Mouse (Mus musculus): Measurements from ENCODE around the gene Spsb2.
"Not testable (repeated sequence)": the region's sequence is repeated elsewhere in the genome, so short reads cannot be mapped to it uniquely, and the experiment has no call there.

Spsb2 gene

DNA sequence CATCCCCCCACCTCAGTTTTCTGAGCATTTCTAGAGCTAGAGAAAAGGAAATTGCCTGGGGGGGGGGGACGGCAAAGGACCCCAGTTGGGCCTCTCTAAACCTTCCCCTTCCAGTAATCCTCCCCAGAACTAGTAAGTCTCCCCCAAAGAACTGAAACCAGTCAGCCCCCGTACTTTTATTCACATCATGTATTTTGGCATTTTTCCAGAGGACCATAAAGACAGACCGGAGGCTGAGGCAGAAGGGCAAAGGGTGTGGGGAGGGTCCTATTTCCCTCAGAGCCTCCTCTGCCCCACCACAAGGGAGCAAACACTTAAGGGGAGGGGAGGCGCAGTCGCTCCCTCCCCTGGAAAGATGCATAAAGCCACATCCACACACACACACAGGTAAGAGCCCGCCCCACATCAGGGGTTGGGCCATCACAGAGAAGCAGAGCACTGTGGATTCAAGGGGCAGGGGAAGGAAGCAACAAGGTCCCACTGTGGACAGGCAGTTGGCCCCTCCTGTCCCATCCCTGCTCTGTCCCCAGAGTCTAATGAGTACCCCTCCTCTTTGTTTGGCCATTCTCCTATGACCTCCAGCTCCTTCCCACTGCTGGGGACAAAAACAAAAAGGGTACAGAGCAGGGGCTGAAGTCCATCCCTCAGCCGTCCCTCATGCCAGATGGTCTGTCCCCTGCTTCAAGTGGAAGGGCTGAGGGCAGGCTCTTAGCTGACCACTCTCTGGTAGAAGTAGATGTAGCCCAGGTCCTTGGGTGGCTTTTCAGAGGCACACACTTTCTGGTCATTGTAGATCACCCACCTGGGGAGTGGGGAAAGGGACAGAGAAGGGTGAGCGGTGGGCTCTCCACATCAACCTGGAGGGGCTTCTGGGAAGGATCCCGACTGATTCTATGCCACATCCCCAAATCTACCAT is 6.7 kb downstream of the Spsb2 start:
- no peak for ATAC-seq (ENCODE audit: insufficient number of reproducible peaks, low FRiP score, low TSS enrichment)

DNA sequence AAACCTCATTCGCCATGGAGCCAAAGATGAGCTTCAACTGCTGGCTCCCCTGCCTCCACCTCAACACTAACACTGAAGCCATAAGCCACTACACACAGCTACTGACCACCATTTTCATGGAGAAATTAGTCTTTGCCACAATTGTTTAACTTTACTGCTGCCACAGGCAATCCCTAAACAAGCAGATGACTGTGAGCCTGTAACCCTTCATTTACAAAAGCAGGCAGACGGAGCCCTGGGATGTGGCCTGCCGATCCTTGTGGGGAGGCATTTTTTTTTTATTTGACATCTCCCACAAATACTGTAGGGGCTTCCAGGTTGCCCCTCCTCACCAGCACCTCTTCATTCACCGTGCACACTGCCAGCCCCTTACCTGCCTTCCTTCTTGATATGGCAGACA is 8.2 kb downstream of the Spsb2 start:
- no peak for ATAC-seq (ENCODE audit: insufficient number of reproducible peaks, low FRiP score, low TSS enrichment)

DNA sequence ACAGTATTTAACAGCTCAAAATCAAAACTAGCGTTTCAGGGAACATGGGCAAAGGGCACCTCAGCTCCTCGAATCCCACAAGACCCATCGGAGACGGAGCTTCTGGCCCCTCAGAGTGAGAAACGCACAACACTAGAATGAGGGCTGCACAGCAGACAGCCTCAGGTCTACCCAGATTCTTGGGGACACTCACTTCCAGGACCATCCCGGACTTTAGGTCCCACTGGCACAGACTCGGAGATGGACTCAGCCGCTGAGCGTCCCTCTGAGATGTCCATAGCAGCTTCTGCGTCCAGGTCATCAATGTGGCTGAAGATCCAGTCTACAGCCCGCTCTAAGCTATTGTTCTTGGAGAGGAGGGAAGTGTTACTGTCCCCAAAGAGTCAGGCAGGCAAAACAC is 8.7 kb downstream of the Spsb2 start:
- no peak for ATAC-seq (ENCODE audit: insufficient number of reproducible peaks, low FRiP score, low TSS enrichment)

DNA sequence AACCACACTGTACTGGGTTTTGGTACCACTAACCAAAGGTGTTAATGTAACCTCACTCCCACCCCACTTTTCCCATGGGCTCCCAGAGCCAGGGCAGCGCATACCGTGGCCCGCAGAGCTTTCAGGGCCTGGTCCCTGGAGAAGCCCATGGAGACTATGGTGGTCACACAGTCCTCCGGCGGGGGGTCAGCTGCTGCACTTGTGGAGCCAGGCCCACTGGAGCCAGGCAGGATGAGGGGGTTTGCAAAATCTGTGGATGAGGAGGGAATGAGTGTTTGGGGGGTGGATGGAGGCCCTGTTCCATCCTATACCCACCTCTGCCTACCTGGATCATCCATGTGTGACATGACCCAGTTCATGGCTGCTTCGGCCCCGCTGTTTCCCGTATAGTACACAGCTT is 9.1 kb downstream of the Spsb2 start:
- ATAC-seq (ENCODE audit: insufficient number of reproducible peaks, low FRiP score, low TSS enrichment), result no peak

DNA sequence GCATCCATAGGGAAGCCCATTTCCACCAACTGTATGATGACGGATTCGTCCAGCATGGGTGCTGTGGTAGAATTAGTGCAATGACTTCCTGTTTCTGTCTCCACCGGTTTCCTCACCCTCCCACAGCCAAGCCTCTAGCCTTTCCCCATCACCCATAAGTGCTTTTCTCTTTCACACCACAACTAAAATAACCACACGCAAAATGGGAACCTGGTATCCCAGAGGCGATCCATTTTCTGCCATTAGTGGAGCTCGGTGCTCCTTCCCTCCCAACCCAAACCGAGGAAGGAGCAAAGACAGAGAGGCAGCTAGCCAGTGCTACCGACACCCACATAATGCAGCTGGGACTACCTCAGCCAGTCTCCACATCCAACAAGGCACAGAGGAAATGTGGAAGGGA is 9.5 kb downstream of the Spsb2 start:
- ATAC-seq (ENCODE audit: insufficient number of reproducible peaks, low FRiP score, low TSS enrichment), result no peak

DNA sequence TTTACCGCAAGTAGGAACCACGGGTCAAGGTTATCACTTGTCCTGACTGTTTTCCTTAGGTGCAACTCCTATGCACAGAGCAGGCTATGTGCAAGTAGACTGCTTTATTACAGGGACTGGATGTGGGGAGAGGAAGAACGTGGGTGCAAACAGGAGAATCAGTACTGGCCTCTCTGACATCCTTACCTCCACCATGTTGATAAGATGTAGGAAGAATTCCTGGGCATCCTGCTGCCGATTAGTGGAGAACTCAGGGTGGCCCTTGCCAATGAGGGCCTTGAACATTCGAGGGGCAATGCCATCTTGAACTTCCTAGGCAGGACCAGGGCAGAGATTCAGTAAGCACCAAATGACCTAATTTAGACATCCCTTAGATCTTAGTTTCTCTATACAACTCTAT is 12.4 kb downstream of the Spsb2 start:
- no peak for ATAC-seq (ENCODE audit: insufficient number of reproducible peaks, low FRiP score, low TSS enrichment)

DNA sequence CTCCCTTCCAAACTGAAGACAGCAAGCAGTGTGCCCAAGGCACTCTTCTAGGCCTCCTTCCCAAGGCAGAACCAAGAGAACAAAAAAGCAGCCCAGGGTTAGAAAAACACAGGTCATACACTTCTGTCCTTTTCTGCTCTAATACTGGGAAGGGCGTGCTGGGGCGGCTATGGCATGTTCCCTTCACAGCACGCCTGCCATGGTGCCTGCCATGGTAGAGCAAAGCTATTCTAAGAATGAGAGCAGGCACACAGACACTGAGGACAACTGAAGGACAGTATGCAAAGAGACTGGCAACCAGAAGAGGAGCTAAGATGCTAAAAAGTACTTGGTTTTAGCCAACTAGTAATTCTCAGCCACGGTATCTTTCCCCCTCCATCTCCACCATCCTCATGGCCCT is 13.6 kb downstream of the Spsb2 start:
- no peak for ATAC-seq (ENCODE audit: insufficient number of reproducible peaks, low FRiP score, low TSS enrichment)

DNA sequence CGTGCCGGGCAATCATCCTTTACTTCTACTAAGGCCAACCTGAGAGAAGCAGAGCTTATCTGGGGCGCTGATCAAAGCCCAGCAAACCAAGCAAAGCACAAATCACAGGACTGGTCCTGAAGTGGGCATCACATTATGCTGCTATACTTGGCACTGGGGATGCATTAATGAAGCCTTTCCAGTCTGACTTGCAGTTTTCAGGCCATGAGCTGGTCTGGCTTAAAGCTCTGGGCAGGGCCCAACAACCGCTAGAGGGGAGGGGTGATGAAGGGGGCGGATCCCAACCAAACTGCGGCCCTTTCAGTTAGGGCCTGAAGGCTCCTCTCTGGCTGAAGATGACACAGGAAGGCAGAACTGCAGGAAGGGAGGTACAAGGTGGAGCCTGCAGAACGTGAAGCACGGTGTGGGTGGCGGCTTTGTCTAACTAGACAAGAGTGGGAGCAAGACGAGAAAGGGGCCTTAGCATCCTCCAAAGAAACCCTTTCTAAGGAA is 19.7 kb downstream of the Spsb2 start:
- no peak for ATAC-seq (ENCODE audit: insufficient number of reproducible peaks, low FRiP score, low TSS enrichment)

DNA sequence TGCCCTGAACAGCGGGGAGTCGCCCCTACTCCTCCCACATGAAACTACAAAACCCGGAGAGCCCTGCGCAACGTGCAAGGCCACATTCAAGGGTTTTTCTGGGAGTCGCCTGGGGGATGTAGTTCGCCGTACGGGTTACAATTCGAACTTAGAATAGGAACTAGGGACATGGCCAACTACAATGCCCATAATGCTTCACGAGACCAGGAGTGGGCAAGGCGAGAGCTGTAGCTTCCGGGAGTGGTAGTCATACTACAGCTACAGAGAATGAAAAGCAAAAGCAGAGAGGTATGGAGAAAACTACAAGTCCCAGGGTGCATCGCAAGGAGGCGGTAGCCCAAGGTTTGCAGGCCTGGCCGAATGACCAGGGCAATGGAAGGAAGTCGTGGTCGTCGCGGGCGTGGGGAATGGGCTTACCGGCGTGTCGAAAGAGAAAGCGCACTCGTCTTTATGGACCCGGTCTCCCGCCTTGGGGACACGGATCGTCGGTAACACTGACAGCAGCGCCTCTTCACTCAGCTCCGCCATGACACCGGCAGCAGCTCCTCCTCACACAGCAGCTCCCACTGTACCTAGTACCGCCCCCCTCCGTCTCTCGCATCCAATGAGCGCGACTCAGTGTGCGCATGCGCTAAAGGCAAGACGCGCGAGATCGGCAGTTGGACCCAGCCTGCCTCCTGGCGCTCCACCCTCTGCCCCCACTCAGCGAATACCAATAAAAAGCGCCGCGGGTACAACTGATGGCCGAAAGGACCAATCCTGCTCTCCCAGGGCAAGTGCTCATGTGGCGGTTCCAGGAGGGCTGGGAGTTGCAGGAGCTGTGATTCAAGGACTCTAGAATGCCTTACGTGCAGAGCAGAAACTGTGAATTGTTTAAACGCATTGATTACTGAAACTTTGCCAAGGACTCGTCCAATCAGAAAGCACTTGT is 20.7 kb downstream of the Spsb2 start, which contains the start of the genes Usp5 and Cdca3:
Gene Usp5, minus strand, starts transcription at position 617 of the 931 bp plus-strand sequence.
Gene Cdca3, plus strand, starts transcription at position 680 of the 931 bp plus-strand sequence.
- peak; percentile 85 for ATAC-seq (ENCODE audit: insufficient number of reproducible peaks, low FRiP score, low TSS enrichment)

DNA sequence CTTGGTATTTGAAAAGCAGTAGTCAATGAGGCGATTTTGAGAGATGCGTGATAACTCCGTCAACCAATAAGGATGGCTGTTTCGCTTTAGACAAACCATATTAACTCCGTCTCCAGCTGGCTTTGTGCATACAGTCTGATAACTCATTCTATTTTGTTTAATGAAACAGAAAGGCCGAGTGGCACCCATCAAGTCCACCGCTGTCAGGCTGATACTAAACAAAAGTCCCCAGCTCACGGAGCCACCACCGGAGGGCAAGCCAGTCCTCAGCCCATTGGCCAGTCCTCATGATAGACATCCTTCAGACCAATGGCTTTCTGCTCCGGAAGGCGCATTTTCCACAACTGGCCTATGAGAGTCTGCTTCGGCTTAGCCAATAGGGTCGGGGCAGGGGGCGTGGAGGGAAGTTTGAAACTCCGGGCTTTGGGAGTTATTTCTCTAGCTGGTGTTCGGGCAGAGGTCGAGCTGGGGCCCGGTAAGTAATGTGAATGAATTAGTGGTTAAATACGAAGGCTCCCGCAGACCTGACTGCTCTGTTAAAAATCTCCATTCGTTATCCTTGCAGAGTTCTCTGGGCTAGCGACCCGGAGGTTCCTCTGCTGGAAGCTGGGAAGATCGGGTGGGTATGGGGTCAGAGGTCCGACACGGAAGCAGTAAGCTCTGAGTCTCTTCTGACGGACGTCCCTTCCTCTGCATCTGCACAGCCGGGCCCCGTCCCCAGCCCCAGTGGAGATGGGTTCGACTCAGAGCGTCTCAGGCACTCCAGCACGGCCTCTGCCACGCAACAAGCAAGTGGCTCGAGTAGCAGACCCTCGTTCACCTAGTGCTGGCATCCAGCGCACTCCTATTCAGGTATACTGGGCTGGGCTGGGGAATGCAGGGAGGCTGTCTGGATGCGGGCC is 21.6 kb downstream of the Spsb2 start:
- ATAC-seq (ENCODE audit: insufficient number of reproducible peaks, low FRiP score, low TSS enrichment), result peak; percentile 80

DNA sequence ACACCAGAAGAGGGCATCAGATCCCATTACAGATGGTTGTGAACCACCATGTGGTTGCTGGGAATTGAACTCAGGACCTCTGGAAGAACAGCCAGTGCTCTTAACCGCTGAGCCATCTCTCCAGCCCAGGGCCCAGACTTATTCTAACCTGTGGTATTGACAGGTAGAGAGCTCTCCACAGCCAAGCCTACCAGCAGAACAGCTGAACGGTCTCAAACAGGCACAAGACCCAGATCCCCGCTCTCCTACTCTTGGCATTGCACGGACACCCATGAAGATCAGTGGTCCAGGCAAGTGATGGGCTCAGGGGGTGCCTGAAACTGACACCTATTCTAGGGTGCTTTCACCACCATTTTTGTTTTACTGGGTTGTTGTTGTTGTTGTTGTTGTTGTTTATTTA is 22.7 kb downstream of the Spsb2 start:
- not testable (repeated sequence) for ATAC-seq (ENCODE audit: insufficient number of reproducible peaks, low FRiP score, low TSS enrichment)

DNA sequence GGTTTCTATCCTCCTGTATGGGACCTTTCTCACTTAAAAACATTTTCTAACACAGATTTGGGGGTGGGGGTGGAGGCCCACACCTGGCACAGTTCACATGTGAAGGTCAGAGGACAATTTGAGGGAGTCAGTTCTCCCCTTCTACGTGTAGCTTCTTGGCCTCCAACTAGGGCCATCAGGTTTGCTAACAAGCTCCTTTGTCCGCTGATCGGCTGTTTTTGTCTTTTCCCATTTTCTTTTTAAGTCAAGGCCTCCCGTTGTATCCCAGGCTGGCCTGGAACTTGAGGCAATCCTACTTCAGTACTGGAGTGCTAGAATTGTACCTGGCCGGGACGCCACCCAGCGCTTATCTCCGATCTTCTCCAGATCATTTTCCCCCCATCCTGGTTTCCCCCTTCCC is 23.2 kb downstream of the Spsb2 start:
- no peak for ATAC-seq (ENCODE audit: insufficient number of reproducible peaks, low FRiP score, low TSS enrichment)

DNA sequence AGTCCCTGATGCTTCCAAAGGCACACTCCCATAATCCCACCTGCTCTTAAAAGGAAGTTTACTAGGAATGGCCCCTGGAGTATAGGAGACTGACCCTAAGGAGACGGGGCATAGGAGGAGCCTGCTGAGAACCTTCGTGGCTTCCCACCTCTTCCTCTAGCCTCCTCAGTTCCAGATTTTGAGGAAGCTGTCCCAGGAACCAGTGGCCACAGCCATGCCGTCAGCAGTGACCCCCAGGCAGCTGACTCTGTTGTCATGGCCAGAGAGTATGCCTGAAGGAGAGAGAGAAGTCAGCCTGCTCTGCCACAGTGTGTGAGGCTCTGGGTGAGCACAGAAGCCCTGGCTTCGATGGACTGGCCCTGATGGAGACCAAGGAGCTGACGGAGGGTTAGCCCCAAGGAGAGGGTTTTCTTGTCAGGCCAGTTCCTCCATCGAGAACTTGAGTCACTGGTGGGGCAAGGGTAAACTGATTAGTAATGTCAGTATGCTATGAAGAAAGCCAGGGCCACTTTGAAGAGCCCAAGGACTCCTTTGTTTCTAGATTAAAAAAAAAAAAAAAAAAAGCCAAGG is 26.1 kb downstream of the Spsb2 start:
- ATAC-seq (ENCODE audit: insufficient number of reproducible peaks, low FRiP score, low TSS enrichment), result no peak

DNA sequence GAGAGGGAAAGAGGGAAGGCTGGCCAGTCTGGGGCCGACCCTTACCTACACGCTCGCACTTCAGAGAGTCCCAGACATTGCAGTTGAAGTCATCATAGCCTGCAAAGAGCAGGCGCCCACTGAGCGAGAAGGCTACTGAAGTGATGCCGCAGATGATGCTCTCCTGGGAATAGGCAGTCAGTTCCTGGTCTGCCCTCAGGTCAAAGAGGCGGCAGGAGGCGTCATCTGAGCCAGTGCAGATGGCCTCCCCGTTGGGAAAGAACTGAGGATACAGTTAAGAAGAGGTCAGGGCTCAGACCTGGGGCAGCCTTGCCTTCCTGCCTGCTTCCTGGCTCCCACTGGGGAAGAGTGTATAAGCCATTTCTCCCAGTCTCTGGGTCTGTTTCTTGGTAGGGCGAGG is 27.1 kb downstream of the Spsb2 start:
- ATAC-seq (ENCODE audit: insufficient number of reproducible peaks, low FRiP score, low TSS enrichment), result no peak

DNA sequence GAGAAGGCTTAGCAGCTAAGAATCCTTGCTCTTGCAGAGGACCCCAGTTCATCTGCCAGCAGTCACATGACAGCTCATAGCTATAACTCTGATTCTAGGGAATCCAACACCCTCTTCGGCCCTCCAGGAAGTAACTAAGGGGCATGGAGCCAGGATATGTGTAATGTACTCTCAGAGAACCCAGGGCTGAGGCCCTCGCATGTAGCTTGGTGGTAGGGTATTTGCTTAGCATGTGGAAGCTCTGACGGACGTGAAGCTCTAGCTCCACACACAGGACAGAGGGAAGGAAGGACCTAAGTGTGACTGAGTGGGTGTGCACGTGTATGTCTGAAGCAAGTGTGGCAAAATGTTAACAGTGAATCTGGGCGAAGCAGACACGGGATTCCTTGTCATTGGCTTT is 27.9 kb downstream of the Spsb2 start:
- no peak for ATAC-seq (ENCODE audit: insufficient number of reproducible peaks, low FRiP score, low TSS enrichment)

DNA sequence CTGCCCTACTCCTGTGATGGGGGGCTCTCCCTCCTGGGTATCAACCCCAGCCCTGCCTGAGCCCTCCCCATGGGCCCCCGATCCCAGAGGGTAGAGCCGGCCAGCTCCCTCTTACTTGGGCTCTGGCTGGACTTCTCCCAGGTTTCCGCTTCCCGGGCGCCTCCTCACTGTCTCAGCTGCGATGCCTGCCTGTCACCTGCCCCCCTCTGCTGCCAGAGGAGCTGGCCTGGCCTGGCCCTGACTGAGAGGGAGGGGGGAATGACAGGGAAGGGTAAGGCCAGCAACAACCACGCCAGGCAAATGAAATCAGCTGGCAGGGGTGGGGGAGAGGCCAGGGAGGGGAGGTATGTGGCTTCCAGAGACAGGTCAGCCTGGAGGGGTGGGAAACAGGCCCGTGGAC is 31.3 kb downstream of the Spsb2 start:
- ATAC-seq (ENCODE audit: insufficient number of reproducible peaks, low FRiP score, low TSS enrichment), result no peak

DNA sequence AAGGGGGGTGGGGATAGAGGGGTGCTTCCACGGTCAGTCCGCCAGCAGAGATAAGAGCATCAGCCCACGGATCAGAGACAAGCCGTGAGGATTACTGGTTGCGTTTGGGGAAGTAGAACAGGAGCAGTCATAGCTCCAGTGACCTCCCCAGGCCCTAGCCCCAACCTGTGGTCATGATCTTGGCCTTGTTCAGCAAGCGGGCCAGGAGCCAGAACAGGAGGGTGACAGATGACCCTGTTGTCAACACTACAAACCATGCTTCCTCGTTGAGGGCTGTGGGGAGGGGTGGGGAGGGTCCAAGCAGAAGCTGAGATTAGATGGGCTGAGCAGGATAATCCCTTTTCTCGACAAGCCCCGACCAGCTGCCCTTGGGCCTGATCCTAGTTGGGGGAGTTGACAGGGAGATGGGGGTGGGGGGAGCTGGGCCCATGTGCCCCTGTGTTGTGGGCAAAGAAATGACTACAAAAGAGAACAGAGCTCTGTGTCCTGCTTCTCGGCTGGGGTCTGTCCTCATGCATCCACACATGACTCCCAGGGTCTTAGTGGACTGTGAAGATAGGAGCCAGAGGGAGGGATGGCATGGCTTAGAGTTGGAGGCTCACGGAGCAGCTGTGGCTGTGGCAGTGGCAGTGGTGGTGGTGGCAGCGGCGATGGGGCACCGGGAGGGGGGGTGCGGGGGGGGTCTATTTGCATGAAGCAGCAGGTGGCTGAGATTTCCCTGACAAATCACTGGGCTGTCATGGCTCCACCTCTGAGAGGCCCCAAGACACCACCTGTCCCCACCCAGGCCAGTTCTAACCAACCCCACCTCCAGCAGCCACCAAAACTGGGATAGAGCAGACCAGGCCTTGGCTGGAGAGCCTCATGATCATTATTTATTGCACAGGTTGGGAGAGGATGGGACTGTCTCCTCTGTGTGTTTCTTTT is 32.0 kb downstream of the Spsb2 start, which contains the start of gene Gnb3:
Gene Gnb3, minus strand, starts transcription at position 35 of the 927 bp plus-strand sequence.
- ATAC-seq (ENCODE audit: insufficient number of reproducible peaks, low FRiP score, low TSS enrichment), result no peak

DNA sequence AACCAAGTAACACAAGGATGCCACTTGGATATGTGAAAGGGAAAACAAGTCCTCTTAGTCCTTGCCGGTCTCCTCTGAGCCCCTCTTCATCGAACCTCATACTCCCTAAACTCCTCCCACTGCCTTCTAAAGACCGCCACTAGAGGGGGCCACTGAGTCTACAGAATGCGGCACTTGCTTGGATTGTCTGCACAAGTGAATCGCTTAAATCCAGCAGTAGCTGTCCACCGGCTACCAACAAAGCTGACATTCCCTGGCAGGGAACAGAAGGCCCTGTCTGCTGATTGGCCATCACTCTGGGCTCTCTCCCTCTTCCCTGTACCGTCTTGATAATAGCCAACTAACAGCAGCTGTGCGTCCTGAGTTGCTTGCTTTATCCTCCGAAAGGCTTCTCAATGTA is 38.8 kb downstream of the Spsb2 start:
- ATAC-seq (ENCODE audit: insufficient number of reproducible peaks, low FRiP score, low TSS enrichment), result peak; percentile 91

Measured in cerebellum, adult (tissue).